Mouse (Mus musculus) midbrain, embryonic 11.5 days (tissue): ENCODE data around the gene Praf2. TPM values are rescaled to one million over a fixed set of nuclear protein-coding genes. Genes with fewer than 3 reads are reported as not detected.
"Not testable (repeated sequence)": the region's sequence is repeated elsewhere in the genome, so short reads cannot be mapped to it uniquely, and the experiment has no call there.

Experiments used
- ATAC-seq: fragments of 200-750 bp; cut with Nextera tagmentation; 2 replicates; pipeline ENCODE4 v1.8.0; 2017; ENCODE audit warnings: moderate TSS enrichment, moderate library complexity; ENCODE audit not compliant: low FRiP score
- DNase-seq: peaks from one replicate; pipeline ENCODE4 v3.0.0; 2015; ENCODE audit warnings: low spot score; ENCODE audit errors: missing footprints
- H3K27ac ChIP-seq: fragments of 300-500 bp; sonication (generic); 2 replicates; pipeline ENCODE4 v1.5.1; 2014; ENCODE audit warnings: low read depth, low read length
- H3K27me3 ChIP-seq: fragments of 300-500 bp; sonication (generic); 2 replicates; pipeline ENCODE4 v1.6.1; 2014; ENCODE audit warnings: mild to moderate bottlenecking, low read length, moderate library complexity, mixed read lengths; ENCODE audit not compliant: control insufficient read depth, insufficient read depth
- H3K36me3 ChIP-seq: fragments of 300-500 bp; sonication (generic); 2 replicates; pipeline ENCODE4 v1.6.1; 2014; ENCODE audit warnings: mild to moderate bottlenecking, low read length, moderate library complexity, mixed read lengths; ENCODE audit not compliant: control insufficient read depth, insufficient read depth
- H3K4me1 ChIP-seq: fragments of 300-500 bp; sonication (generic); 2 replicates; pipeline ENCODE4 v1.6.1; 2014; ENCODE audit warnings: low read length; ENCODE audit not compliant: control insufficient read depth, insufficient read depth
- H3K4me2 ChIP-seq: fragments of 300-500 bp; sonication (generic); 2 replicates; pipeline ENCODE4 v1.6.1; 2014; ENCODE audit warnings: mild to moderate bottlenecking, moderate library complexity
- H3K4me3 ChIP-seq: fragments of 300-500 bp; sonication (generic); 2 replicates; pipeline ENCODE4 v1.5.1; 2014; ENCODE audit warnings: low read depth, low read length
- H3K9ac ChIP-seq: fragments of 300-500 bp; sonication (generic); 2 replicates; pipeline ENCODE4 v1.6.1; 2014; ENCODE audit warnings: low read length
- H3K9me3 ChIP-seq: fragments of 300-500 bp; sonication (generic); 2 replicates; pipeline ENCODE4 v1.6.1; 2016; ENCODE audit warnings: low read length; ENCODE audit not compliant: control insufficient read depth
- WGBS: fragments of 180-500 bp; shearing (Covaris S2); extraction: QIAGEN DNeasy Blood & Tissue Kit; methylation state at CpG from one replicate; pipeline ENCODE4 v1.1.7; 2014; 5-methylcytosine and 5-hydroxymethylcytosine counted together
- polyA plus RNA-seq: library from polyadenylated mRNA; unstranded; fragments of >200 nt; fragmentation: Nextera tagmentation; extraction: Ambion mirVana; gene quantifications from 2 replicates; pipeline ENCODE4 v1.2.1, GENCODE M21; 2014

Gene Praf2
- polyA plus RNA-seq, 1 experiment from 2014 or later: 97.5 TPM

- no peak within 1 kb of the TSS for H3K27ac ChIP-seq
- 17% methylated on average over 41 of the region's 56 CpGs for WGBS
- peak within 1 kb of the TSS; percentile 73 for H3K9ac ChIP-seq
- H3K4me3 ChIP-seq: peak within 1 kb of the TSS; percentile 65
- H3K27me3 ChIP-seq: no peaks in the 10 kb centered on the region
- H3K4me1 ChIP-seq: no peaks in the 10 kb centered on the region
- ATAC-seq (peak; percentile 83), DNase-seq (peak; percentile 96)
- no peaks in the 10 kb centered on the region; the same call in 1 of the 2 replicates for H3K9me3 ChIP-seq
- no peaks in the 10 kb centered on the region for H3K36me3 ChIP-seq
- peak within 1 kb of the TSS; percentile 41 for H3K4me2 ChIP-seq
Measured at GRCm38 (mm10) chrX:7750432-7751116, 22.3 kb downstream of the Praf2 start, which contains the start of gene Ccdc120. TSS of gene Ccdc120 (minus strand) at chrX:7750905.

- DNase-seq, H3K4me2 ChIP-seq, H3K36me3 ChIP-seq, H3K27ac ChIP-seq, H3K9me3 ChIP-seq, H3K9ac ChIP-seq, H3K4me1 ChIP-seq, H3K4me3 ChIP-seq, H3K27me3 ChIP-seq, ATAC-seq: not testable (repeated sequence)
- 16% methylated on average over 3 of the region's 3 CpGs for WGBS
Measured at GRCm38 (mm10) chrX:7753627-7754026, 25.4 kb downstream of the Praf2 start.

GRCm38 (mm10) chrX:7762137-7762920 lies 34.1 kb downstream of the Praf2 start, which contains the start of gene Tfe3:
TSS of gene Tfe3 (plus strand) at chrX:7762560.
- Histone ChIP-seq H3K4me1 (peaks cover 10% of the 10 kb centered on the region), H3K4me3 (peak within 1 kb of the TSS; percentile 63), H3K9ac (peak within 1 kb of the TSS; percentile 63), H3K27me3 (no peaks in the 10 kb centered on the region), H3K9me3 (no peaks in the 10 kb centered on the region), H3K27ac (no peak within 1 kb of the TSS), H3K36me3 (no peaks in the 10 kb centered on the region; the same call in 1 of the 2 replicates), H3K4me2 (peak within 1 kb of the TSS; percentile 62)
- WGBS: 19% methylated on average over 23 of the region's 38 CpGs
- ATAC-seq: peak; percentile 96
- peak; percentile 93 for DNase-seq

GRCm38 (mm10) chrX:7762921-7763197 lies 34.6 kb downstream of the Praf2 start:
- Histone ChIP-seq H3K36me3 (no peaks in the 10 kb centered on the region; the same call in 1 of the 2 replicates), H3K27ac (no peak overlapping the region), H3K4me1 (peaks cover 10% of the 10 kb centered on the region), H3K4me3 (peak overlapping the region; percentile 63), H3K27me3 (no peaks in the 10 kb centered on the region), H3K9me3 (no peaks in the 10 kb centered on the region), H3K9ac (peak overlapping the region; percentile 63), H3K4me2 (peak overlapping the region; percentile 62)
- WGBS: 26% methylated on average over 16 of the region's 21 CpGs
- ATAC-seq: peak; percentile 49
- DNase-seq: no peak

- ATAC-seq: peak; percentile 15; the same call in 1 of the 2 replicates
- Histone ChIP-seq H3K9me3 (no peaks in the 10 kb centered on the region), H3K9ac (peak overlapping the region; percentile 63), H3K4me1 (peaks cover 10% of the 10 kb centered on the region), H3K27me3 (no peaks in the 10 kb centered on the region), H3K4me3 (peak overlapping the region; percentile 63), H3K27ac (no peak overlapping the region), H3K36me3 (no peaks in the 10 kb centered on the region; the same call in 1 of the 2 replicates), H3K4me2 (peak overlapping the region; percentile 62)
- peak; percentile 88 for DNase-seq
- 12% methylated on average over 22 of the region's 22 CpGs for WGBS
Measured at GRCm38 (mm10) chrX:7763631-7764393, 35.6 kb downstream of the Praf2 start.

- Histone ChIP-seq H3K9ac (peak overlapping the region; percentile 45; the same call in 1 of the 2 replicates), H3K4me3 (peak overlapping the region; percentile 63), H3K36me3 (no peaks in the 10 kb centered on the region; the same call in 1 of the 2 replicates), H3K4me1 (peaks cover 10% of the 10 kb centered on the region), H3K4me2 (peak overlapping the region; percentile 62), H3K9me3 (no peaks in the 10 kb centered on the region), H3K27ac (no peak overlapping the region), H3K27me3 (no peaks in the 10 kb centered on the region)
- DNase-seq: peak; percentile 84
- ATAC-seq: no peak
- 10% methylated on average over 9 of the region's 9 CpGs for WGBS
Measured at GRCm38 (mm10) chrX:7764657-7765280, 36.5 kb downstream of the Praf2 start.

GRCm38 (mm10) chrX:7765281-7765670 lies 37.0 kb downstream of the Praf2 start:
- 23% methylated on average over 13 of the region's 13 CpGs for WGBS
- Histone ChIP-seq H3K4me3 (peak overlapping the region; percentile 63), H3K9ac (peak overlapping the region; percentile 45; the same call in 1 of the 2 replicates)

GRCm38 (mm10) chrX:7765764-7766163 lies 37.5 kb downstream of the Praf2 start:
- peak overlapping the region; percentile 20; the same call in 1 of the 2 replicates for H3K9ac ChIP-seq
- peaks cover 10% of the 10 kb centered on the region for H3K4me1 ChIP-seq
- H3K27ac ChIP-seq: no peak overlapping the region
- no peak for DNase-seq
- no peaks in the 10 kb centered on the region for H3K27me3 ChIP-seq
- peak overlapping the region; percentile 62 for H3K4me2 ChIP-seq
- H3K4me3 ChIP-seq: peak overlapping the region; percentile 63
- H3K9me3 ChIP-seq: no peaks in the 10 kb centered on the region
- ATAC-seq: no peak
- no peaks in the 10 kb centered on the region; the same call in 1 of the 2 replicates for H3K36me3 ChIP-seq
- WGBS: 22% methylated on average over 11 of the region's 11 CpGs

More at GRCm38 (mm10) chrX:7765281-7765670, 37.0 kb downstream of the Praf2 start:
- H3K9me3 ChIP-seq: no peaks in the 10 kb centered on the region
- H3K27ac ChIP-seq: no peak overlapping the region
- peak overlapping the region; percentile 62 for H3K4me2 ChIP-seq
- H3K4me1 ChIP-seq: peaks cover 10% of the 10 kb centered on the region
- DNase-seq (no peak), ATAC-seq (no peak)
- H3K27me3 ChIP-seq: no peaks in the 10 kb centered on the region
- H3K36me3 ChIP-seq: no peaks in the 10 kb centered on the region; the same call in 1 of the 2 replicates
